Mouse (Mus musculus) left cerebral cortex, adult 11 months (tissue): ENCODE results near the gene Wwp2.

Experiments used
- DNase-seq: peaks from one replicate; pipeline ENCODE4 v3.0.0; 2022; ENCODE audit warnings: low spot score

Wwp2 gene

GRCm38 (mm10) chr8:107435962-107436831, at the start of gene Wwp2:
Wwp2 (plus strand) TSS chr8:107436365.
- peak; percentile 62 for DNase-seq

GRCm38 (mm10) chr8:107386642-107387041, 49.5 kb upstream of the Wwp2 start:
- no peak for DNase-seq

- DNase-seq: no peak
Measured at GRCm38 (mm10) chr8:107387861-107388260, 48.3 kb upstream of the Wwp2 start.

DNA sequence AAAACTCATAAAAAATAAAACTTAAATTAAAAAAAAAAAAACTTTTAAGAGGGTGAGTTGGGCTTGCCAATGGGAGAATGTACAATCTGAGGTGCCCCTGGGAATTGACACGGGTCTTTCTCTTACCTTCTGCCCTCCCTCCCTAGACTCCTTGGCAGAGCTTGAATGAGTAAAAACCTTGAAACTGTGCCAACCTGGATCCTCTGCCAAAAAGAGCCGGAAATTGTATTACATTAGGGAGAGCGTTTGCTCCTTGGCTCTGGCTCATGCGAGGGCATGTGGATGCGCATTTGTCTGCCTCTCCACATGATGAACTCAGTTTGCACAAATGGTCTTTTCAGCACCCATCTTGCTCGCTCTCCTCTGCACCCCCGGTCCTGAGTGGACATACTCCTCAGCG, 46.6 kb upstream of the Wwp2 start:
- DNase-seq: no peak

- no peak for DNase-seq
Measured at GRCm38 (mm10) chr8:107390476-107391135, 45.6 kb upstream of the Wwp2 start.

GRCm38 (mm10) chr8:107391136-107391516, 45.0 kb upstream of the Wwp2 start:
- DNase-seq: no peak

- no peak for DNase-seq
Measured at GRCm38 (mm10) chr8:107395397-107395796, 40.8 kb upstream of the Wwp2 start.

DNA sequence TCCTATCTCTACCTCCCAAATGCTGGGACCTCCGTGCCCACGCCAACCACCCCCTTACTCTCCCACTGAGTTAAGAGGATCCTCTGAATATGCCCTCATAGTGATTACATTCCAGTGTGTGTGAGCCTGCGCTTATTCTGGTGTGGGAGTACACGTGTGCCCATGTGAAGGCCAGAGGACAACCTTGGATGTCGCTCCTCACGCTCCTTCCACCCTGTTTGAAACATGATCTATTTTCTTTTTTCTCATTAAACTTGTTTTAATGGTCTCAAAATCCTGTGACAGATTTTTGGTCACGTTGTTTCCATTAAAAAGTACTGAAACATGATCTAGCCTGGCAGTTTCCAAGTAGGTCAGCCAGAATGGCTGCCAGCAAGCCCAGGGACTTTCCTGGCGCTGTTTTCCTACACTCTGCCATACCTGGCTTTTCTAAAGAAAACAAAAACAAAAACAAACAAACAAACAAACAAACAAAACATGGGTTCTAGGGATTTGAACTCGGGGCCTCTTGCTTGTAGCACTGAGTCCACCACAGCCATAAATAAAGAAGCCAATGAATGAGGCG, 40.0 kb upstream of the Wwp2 start:
- no peak for DNase-seq

GRCm38 (mm10) chr8:107397665-107398064, 38.5 kb upstream of the Wwp2 start:
- DNase-seq: no peak

- DNase-seq: no peak
Measured at GRCm38 (mm10) chr8:107399495-107399894, 36.7 kb upstream of the Wwp2 start.

- no peak for DNase-seq
Measured at GRCm38 (mm10) chr8:107401866-107402265, 34.3 kb upstream of the Wwp2 start.

DNA sequence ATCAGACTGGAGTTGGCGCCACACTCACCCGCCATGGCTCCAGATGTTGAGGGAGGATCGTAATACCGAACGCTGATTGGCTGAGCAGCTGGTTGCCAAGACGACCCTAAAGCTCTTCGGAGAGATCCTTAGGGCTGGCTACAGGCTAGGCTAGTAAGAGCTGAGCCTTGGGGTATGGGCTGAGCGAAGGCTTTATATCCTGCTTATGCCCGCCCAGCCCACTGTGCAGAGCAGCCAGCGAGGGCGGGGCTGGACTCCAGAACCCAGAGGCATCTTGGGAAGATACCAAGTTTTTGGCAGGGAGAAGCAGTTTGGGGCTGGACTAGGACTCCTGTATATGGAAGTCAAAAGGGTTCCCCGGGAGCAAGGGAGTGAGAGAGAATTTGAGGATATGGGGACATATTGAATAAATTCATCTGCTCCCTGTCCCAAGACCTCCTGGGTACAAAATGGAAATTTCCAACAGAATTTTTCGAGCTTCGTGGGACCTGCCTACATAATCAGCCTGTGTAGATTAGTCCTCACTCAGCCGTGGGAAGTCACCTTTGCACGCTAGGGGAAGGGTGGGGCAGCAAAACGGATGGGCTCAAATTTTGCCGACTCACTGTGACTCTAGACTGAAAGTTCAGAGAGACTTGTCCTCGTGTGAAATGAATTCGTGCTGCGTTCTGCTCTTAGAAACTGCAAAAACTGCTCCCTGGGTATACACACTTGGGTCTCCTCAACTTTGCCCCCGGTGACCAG, 33.0 kb upstream of the Wwp2 start, which contains the start of gene Nqo1:
Nqo1 (minus strand) TSS at position 169 of the 744 bp plus-strand sequence.
- peak; percentile 50 for DNase-seq

- no peak for DNase-seq
Measured at GRCm38 (mm10) chr8:107404057-107404456, 32.1 kb upstream of the Wwp2 start.

DNA sequence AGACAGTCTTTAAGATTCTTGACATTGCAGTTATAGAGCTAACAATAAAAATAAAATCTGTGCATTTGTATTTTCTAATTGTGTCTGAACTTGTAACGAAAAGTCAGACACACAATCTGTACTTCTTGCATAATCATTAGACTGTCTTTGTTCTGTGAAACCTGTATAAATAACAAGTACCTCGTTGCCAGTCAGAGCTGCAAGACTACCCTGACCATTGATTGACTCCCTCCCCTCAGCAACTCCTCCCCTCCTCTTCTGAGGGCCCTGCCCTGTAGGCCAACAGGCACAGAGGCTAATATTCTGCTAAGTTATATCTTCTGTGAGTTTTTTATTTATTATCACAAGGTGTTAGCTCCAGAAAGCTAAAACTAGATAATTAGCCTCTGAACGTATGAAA, 30.2 kb upstream of the Wwp2 start:
- no peak for DNase-seq

GRCm38 (mm10) chr8:107411391-107411790, 24.8 kb upstream of the Wwp2 start:
- no peak for DNase-seq

- DNase-seq: no peak
Measured at GRCm38 (mm10) chr8:107412552-107412951, 23.6 kb upstream of the Wwp2 start.

GRCm38 (mm10) chr8:107413881-107414280, 22.3 kb upstream of the Wwp2 start:
- no peak for DNase-seq

- DNase-seq: no peak
Measured at GRCm38 (mm10) chr8:107417001-107417400, 19.2 kb upstream of the Wwp2 start.

- no peak for DNase-seq
Measured at GRCm38 (mm10) chr8:107424176-107424575, 12.0 kb upstream of the Wwp2 start.

DNA sequence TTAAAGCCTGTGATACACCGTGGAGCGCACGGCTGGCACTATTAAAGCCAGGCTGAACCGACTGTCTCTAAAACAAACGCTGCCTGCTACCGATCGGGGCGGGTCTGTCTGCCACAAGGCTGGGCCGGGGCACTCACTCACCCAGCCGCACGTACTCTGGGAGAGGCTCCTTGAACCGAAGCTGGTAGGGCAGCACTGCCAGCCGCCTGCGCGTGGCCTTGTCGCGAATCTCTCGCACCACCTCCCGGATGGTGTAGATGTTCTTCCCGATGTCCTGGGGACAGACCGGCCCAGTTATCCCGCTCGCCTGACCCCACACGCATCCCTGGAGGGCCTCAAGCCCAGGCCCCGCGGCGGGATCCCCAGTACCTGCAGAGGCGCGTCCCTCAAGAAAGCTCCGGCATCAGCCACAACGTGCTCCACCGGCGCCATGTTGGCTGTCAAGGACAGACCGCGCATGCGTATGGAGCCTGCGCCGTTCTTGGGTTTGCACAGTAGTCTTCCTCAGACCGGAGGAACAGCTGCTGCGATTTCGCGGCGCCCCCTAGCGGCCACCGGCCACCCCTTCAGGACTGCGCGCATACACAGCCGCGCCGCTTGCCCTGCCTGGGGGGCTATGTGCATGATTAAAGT, 11.5 kb upstream of the Wwp2 start, which contains the start of gene Nob1:
Nob1 (minus strand) TSS at position 455 of the 633 bp plus-strand sequence.
- DNase-seq: peak; percentile 95

GRCm38 (mm10) chr8:107425230-107425597, 11.0 kb upstream of the Wwp2 start:
- no peak for DNase-seq

DNA sequence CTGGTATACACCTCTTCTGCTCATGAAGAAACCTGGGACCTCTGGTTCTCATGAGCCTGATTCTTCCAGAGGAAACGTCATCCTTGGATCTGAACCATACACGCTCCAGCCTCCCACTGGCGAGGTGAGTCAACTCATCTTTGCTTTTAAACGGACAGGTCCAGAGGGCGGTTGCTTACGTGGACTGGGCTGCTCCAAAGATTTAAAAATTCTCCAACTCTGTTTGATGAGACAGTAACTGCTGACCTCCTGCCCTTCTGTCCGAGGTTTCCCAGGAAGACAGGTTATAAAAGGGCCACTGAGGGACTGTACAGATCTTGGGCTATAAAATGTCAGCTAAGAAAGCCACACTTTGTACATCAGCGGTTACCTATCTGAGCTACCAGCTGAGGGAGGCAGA, 5.3 kb upstream of the Wwp2 start:
- DNase-seq: no peak
